Mouse (Mus musculus) testis, adult 2 months (tissue): Measurements from ENCODE around the gene Plscr1.

Source experiments
- CTCF ChIP-seq: fragments of 200-500 bp; IDR thresholded peaks from 2 replicates; pipeline ENCODE4 v1.5.1; 2012; ENCODE audit warnings: low read depth, mild to moderate bottlenecking, inconsistent platforms, low read length, moderate library complexity; ENCODE audit not compliant: control insufficient read depth, insufficient read depth, insufficient replicate concordance
- POLR2A ChIP-seq: fragments of 200-500 bp; IDR thresholded peaks from 2 replicates; pipeline ENCODE4 v1.6.1; 2012; ENCODE audit warnings: low read depth, mild to moderate bottlenecking, inconsistent platforms, low read length, moderate library complexity; ENCODE audit not compliant: control insufficient read depth

DNA sequence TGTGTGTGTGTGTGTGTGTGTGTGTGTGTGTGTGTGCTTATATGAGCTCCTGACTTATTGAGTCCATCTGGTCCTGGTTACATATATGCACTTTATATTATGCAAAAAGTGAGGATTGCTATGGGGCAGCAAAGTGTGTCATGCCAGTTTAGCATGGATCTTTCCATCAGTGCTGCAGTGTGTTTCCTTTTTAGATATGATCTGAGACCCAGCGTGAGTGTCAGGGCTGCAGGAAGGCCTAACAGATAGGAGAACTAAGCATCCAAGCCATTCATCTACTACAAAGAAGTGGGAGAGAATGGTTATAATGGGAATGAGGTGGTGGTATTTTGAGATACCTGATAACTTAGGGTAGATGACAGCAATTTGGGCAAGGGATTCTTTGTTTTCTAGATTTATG is 30.5 kb downstream of the Plscr1 start:
- TF ChIP-seq CTCF, result no peak
- TF ChIP-seq POLR2A, result no peak
